Mouse (Mus musculus) thymus, adult 2 months (tissue): ENCODE results near the gene Bcas2. TPM values are rescaled to one million over a fixed set of nuclear protein-coding genes. Genes with fewer than 3 reads are reported as not detected.
A peak's percentile ranks its signal among the peaks of the same experiment; 100 is the strongest.

Experiments used
- DNase-seq: peaks from one replicate; pipeline ENCODE4 v3.0.0; 2021
- H3K27ac ChIP-seq: fragments of 200-500 bp; 2 replicates; pipeline ENCODE4 v1.5.1; 2012; ENCODE audit warnings: low read length, control low read depth; ENCODE audit not compliant: control insufficient read depth, insufficient read depth
- H3K27me3 ChIP-seq: fragments of 200-500 bp; 2 replicates; pipeline ENCODE4 v1.6.1; 2012; ENCODE audit warnings: mild to moderate bottlenecking, low read length, moderate library complexity, mixed read lengths; ENCODE audit not compliant: control insufficient read depth, insufficient read depth
- H3K36me3 ChIP-seq: fragments of 200-500 bp; 2 replicates; pipeline ENCODE4 v1.6.1; 2012; ENCODE audit warnings: mild to moderate bottlenecking, low read length, moderate library complexity; ENCODE audit not compliant: control insufficient read depth, insufficient read depth
- H3K4me1 ChIP-seq: fragments of 200-500 bp; replicated peaks from 2 replicates; pipeline ENCODE4 v1.6.1; 2012; ENCODE audit warnings: low read length; ENCODE audit not compliant: control insufficient read depth, insufficient read depth
- H3K4me3 ChIP-seq: fragments of 200-500 bp; 2 replicates; pipeline ENCODE4 v1.5.1; 2012; ENCODE audit warnings: mild to moderate bottlenecking, low read length, control low read depth, moderate library complexity; ENCODE audit not compliant: control insufficient read depth, insufficient read depth
- CTCF ChIP-seq: fragments of 200-500 bp; IDR thresholded peaks from 2 replicates; pipeline ENCODE4 v1.5.1; 2012; ENCODE audit warnings: mild to moderate bottlenecking, control low read depth, low read length, moderate library complexity, borderline replicate concordance; ENCODE audit not compliant: control insufficient read depth, poor library complexity, insufficient read depth; ENCODE audit errors: extremely low read depth
- POLR2A ChIP-seq: fragments of 200-500 bp; IDR thresholded peaks from 2 replicates; pipeline ENCODE4 v1.6.1; 2012; ENCODE audit warnings: mild to moderate bottlenecking, low read length, control low read depth, moderate library complexity; ENCODE audit not compliant: control insufficient read depth, poor library complexity, insufficient read depth; ENCODE audit errors: extremely low read depth
- WGBS: fragments of 180-500 bp; shearing (Covaris S2); methylation state at CpG from one replicate; pipeline ENCODE4 v1.1.7; 2018; 5-methylcytosine and 5-hydroxymethylcytosine counted together
- polyA plus RNA-seq: library from polyadenylated mRNA; depleted of rRNA; stranded (reverse); fragments of >200 nt; gene quantifications from 2 replicates; pipeline ENCODE4 v1.2.3, GENCODE M21; 2012

Bcas2 gene
- polyA plus RNA-seq, 1 experiment = 39.0 TPM

- Histone ChIP-seq H3K36me3 (no peaks in the 10 kb centered on the region), H3K4me3 (no peak overlapping the region), H3K4me1 (peaks cover 14% of the 10 kb centered on the region), H3K27me3 (no peaks in the 10 kb centered on the region), H3K27ac (no peak overlapping the region)
- TF ChIP-seq CTCF (no peak), POLR2A (no peak)
- DNase-seq = no peak
- 91% methylated on average over 11 of the region's 11 CpGs for WGBS
Observed at GRCm38 (mm10) chr3:103141287-103141686, 30.2 kb upstream of the Bcas2 start.

GRCm38 (mm10) chr3:103142366-103142765 is 29.1 kb upstream of the Bcas2 start:
- WGBS = 97% methylated on average over 10 of the region's 10 CpGs

GRCm38 (mm10) chr3:103145336-103145735 is 26.1 kb upstream of the Bcas2 start:
- peaks cover 7% of the 10 kb centered on the region for H3K4me1 ChIP-seq
- no peaks in the 10 kb centered on the region for H3K27me3 ChIP-seq

More at GRCm38 (mm10) chr3:103142366-103142765, 29.1 kb upstream of the Bcas2 start:
- TF ChIP-seq POLR2A (no peak), CTCF (no peak)
- no peaks in the 10 kb centered on the region for H3K27me3 ChIP-seq
- no peak for DNase-seq
- peaks cover 14% of the 10 kb centered on the region for H3K4me1 ChIP-seq
- H3K27ac ChIP-seq = no peak overlapping the region
- no peak overlapping the region for H3K4me3 ChIP-seq
- no peaks in the 10 kb centered on the region for H3K36me3 ChIP-seq

GRCm38 (mm10) chr3:103145791-103146190 is 25.7 kb upstream of the Bcas2 start:
- no peak for TF ChIP-seq CTCF
- TF ChIP-seq POLR2A = no peak
- Histone ChIP-seq H3K36me3 (no peaks in the 10 kb centered on the region), H3K27me3 (no peaks in the 10 kb centered on the region), H3K27ac (no peak overlapping the region), H3K4me3 (no peak overlapping the region), H3K4me1 (peaks cover 7% of the 10 kb centered on the region)
- no peak for DNase-seq
- WGBS = 98% methylated on average over 4 of the region's 4 CpGs

More at GRCm38 (mm10) chr3:103145336-103145735, 26.1 kb upstream of the Bcas2 start:
- no peak for DNase-seq
- Histone ChIP-seq H3K36me3 (no peaks in the 10 kb centered on the region), H3K4me3 (no peak overlapping the region), H3K27ac (no peak overlapping the region)
- 97% methylated on average over 2 of the region's 2 CpGs for WGBS
- TF ChIP-seq POLR2A (no peak), CTCF (no peak)

- Histone ChIP-seq H3K4me1 (peaks cover 7% of the 10 kb centered on the region), H3K36me3 (no peaks in the 10 kb centered on the region), H3K27ac (no peak overlapping the region), H3K27me3 (no peaks in the 10 kb centered on the region), H3K4me3 (no peak overlapping the region)
- DNase-seq = no peak
- 95% methylated on average over 23 of the region's 23 CpGs for WGBS
- TF ChIP-seq POLR2A = no peak
- no peak for TF ChIP-seq CTCF
Observed at GRCm38 (mm10) chr3:103146330-103147166, 24.9 kb upstream of the Bcas2 start.

- Histone ChIP-seq H3K4me3 (no peak overlapping the region), H3K27ac (no peak overlapping the region), H3K4me1 (peaks cover 7% of the 10 kb centered on the region), H3K36me3 (no peaks in the 10 kb centered on the region), H3K27me3 (no peaks in the 10 kb centered on the region)
- DNase-seq = no peak
- 89% methylated on average over 4 of the region's 4 CpGs for WGBS
- no peak for TF ChIP-seq CTCF
- TF ChIP-seq POLR2A = no peak
Observed at GRCm38 (mm10) chr3:103147775-103148174, 23.7 kb upstream of the Bcas2 start.

- TF ChIP-seq POLR2A (no peak), CTCF (no peak)
- DNase-seq = peak; percentile 19
- Histone ChIP-seq H3K27me3 (no peaks in the 10 kb centered on the region), H3K4me3 (no peak overlapping the region), H3K4me1 (peaks cover 7% of the 10 kb centered on the region), H3K36me3 (no peaks in the 10 kb centered on the region), H3K27ac (no peak overlapping the region)
- WGBS = 2% methylated on average over 10 of the region's 10 CpGs
Observed at GRCm38 (mm10) chr3:103148941-103149340, 22.5 kb upstream of the Bcas2 start.
